Mouse (Mus musculus): ENCODE measurements at regions not wholly inside any gene's neighbourhood (a gene's known extent, or its start where the extent isn't known, plus 50 kb on each side); places are given as distances from the start of the nearest gene placed in this dataset.
A peak's percentile ranks its signal among the peaks of the same experiment; 100 is the strongest.

DNA sequence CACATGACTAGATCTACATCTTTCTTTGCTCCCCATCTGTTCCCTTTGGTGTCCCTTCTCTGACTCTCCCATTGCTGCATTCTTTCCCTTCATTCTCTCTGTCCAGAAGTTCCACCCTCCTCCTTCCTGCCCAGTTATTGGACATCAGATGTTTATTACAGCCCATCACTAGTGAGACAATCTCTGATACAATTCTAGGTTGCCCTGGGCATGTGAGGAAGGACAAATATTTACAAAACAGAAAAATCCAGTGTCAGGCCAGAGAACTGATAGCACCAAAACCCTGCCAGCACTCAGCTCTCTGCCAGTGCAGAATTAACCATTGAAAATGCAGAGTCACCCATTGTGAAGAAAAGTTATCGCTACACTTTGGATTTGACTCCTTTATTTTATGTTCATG is 87.9 kb upstream of the Lpp start:
- Histone ChIP-seq H3K27ac (no peak overlapping the region), H3K4me3 (no peak overlapping the region), H3K36me3 (no peaks in the 10 kb centered on the region), H3K4me2 (no peak overlapping the region), H3K9me3 (no peaks in the 10 kb centered on the region), H3K27me3 (no peaks in the 10 kb centered on the region), H3K4me1 (no peaks in the 10 kb centered on the region), H3K9ac (no peak overlapping the region)
- 95% methylated on average over 1 of the region's 1 CpGs for WGBS
- ATAC-seq (ENCODE audit: borderline replicate concordance, extremely low read depth, low FRiP score, low TSS enrichment), result no peak

- no peaks in the 10 kb centered on the region for H3K9me3 ChIP-seq
- no peak for ATAC-seq (ENCODE audit: borderline replicate concordance, extremely low read depth, low FRiP score, low TSS enrichment)
- no peaks in the 10 kb centered on the region for H3K36me3 ChIP-seq
- no peak overlapping the region for H3K4me3 ChIP-seq
- H3K27me3 ChIP-seq, result no peaks in the 10 kb centered on the region
- H3K9ac ChIP-seq, result no peak overlapping the region
- H3K4me2 ChIP-seq, result no peak overlapping the region
- H3K27ac ChIP-seq, result no peak overlapping the region
- no peaks in the 10 kb centered on the region for H3K4me1 ChIP-seq
- 36% methylated on average over 3 of the region's 3 CpGs for WGBS
Observed at GRCm38 (mm10) chr16:24296790-24297189, 96.5 kb upstream of the Lpp start.

GRCm38 (mm10) chr16:24295626-24296440 is 97.5 kb upstream of the Lpp start:
- Histone ChIP-seq H3K4me2 (no peak overlapping the region), H3K27ac (no peak overlapping the region), H3K36me3 (no peaks in the 10 kb centered on the region), H3K9ac (no peak overlapping the region), H3K4me1 (no peaks in the 10 kb centered on the region), H3K27me3 (no peaks in the 10 kb centered on the region), H3K4me3 (no peak overlapping the region), H3K9me3 (no peaks in the 10 kb centered on the region)
- no peak for ATAC-seq (ENCODE audit: borderline replicate concordance, extremely low read depth, low FRiP score, low TSS enrichment)
- 53% methylated on average over 7 of the region's 7 CpGs for WGBS

GRCm38 (mm10) chr16:24284215-24284614 is 109.1 kb upstream of the Lpp start:
- Histone ChIP-seq H3K36me3 (no peaks in the 10 kb centered on the region), H3K9me3 (no peaks in the 10 kb centered on the region), H3K4me1 (peaks cover 16% of the 10 kb centered on the region; the same call in 1 of the 2 replicates), H3K27me3 (no peaks in the 10 kb centered on the region), H3K4me3 (no peak overlapping the region), H3K4me2 (no peak overlapping the region), H3K27ac (no peak overlapping the region), H3K9ac (no peak overlapping the region)
- no peak for ATAC-seq (ENCODE audit: borderline replicate concordance, extremely low read depth, low FRiP score, low TSS enrichment)
- WGBS, result 24% methylated on average over 3 of the region's 3 CpGs

GRCm38 (mm10) chr16:24282194-24282683 is 111.1 kb upstream of the Lpp start:
- H3K4me2 ChIP-seq, result no peak overlapping the region

GRCm38 (mm10) chr16:24281561-24281960 is 111.7 kb upstream of the Lpp start:
- no peak for ATAC-seq (ENCODE audit: borderline replicate concordance, extremely low read depth, low FRiP score, low TSS enrichment)
- H3K9me3 ChIP-seq, result no peaks in the 10 kb centered on the region
- H3K9ac ChIP-seq, result no peak overlapping the region
- H3K4me1 ChIP-seq, result peaks cover 16% of the 10 kb centered on the region; the same call in 1 of the 2 replicates
- peak overlapping the region; percentile 54 for H3K27ac ChIP-seq
- H3K27me3 ChIP-seq, result no peaks in the 10 kb centered on the region
- no peaks in the 10 kb centered on the region for H3K36me3 ChIP-seq
- no peak overlapping the region for H3K4me2 ChIP-seq
- WGBS, result 65% methylated on average over 5 of the region's 5 CpGs
- H3K4me3 ChIP-seq, result no peak overlapping the region

More at GRCm38 (mm10) chr16:24282194-24282683, 111.1 kb upstream of the Lpp start:
- WGBS, result 11% methylated on average over 6 of the region's 6 CpGs
- Histone ChIP-seq H3K4me3 (no peak overlapping the region), H3K27ac (peak overlapping the region; percentile 54), H3K9me3 (no peaks in the 10 kb centered on the region), H3K36me3 (no peaks in the 10 kb centered on the region), H3K4me1 (peaks cover 16% of the 10 kb centered on the region; the same call in 1 of the 2 replicates), H3K9ac (no peak overlapping the region), H3K27me3 (no peaks in the 10 kb centered on the region)
- peak; percentile 97 for ATAC-seq (ENCODE audit: borderline replicate concordance, extremely low read depth, low FRiP score, low TSS enrichment)

DNA sequence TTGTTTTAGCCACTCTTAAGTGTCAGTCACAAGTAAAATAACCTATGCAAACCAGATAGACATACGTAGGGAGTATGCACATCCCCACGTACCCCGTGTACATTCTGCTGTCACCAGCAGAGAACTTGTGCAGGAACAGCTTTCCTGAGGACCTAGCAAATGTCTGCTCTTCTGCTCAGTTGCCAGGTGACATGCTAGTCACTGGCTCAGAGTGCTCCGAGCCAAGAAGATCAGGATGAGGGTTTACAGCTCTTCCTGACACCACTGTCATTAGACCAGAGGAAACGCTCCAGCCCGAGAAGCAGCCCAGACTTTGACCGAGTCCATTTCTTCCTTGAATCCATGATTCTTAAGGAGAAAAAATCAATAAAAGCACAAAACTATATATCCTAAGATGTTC is 115.5 kb upstream of the Lpp start:
- no peak overlapping the region for H3K4me3 ChIP-seq
- H3K9ac ChIP-seq, result no peak overlapping the region
- no peaks in the 10 kb centered on the region for H3K36me3 ChIP-seq
- no peak overlapping the region for H3K4me2 ChIP-seq
- H3K9me3 ChIP-seq, result no peaks in the 10 kb centered on the region
- H3K27ac ChIP-seq, result no peak overlapping the region
- peaks cover 13% of the 10 kb centered on the region; the same call in 1 of the 2 replicates for H3K4me1 ChIP-seq
- 84% methylated on average over 7 of the region's 7 CpGs for WGBS
- no peaks in the 10 kb centered on the region for H3K27me3 ChIP-seq
- no peak for ATAC-seq (ENCODE audit: borderline replicate concordance, extremely low read depth, low FRiP score, low TSS enrichment)

DNA sequence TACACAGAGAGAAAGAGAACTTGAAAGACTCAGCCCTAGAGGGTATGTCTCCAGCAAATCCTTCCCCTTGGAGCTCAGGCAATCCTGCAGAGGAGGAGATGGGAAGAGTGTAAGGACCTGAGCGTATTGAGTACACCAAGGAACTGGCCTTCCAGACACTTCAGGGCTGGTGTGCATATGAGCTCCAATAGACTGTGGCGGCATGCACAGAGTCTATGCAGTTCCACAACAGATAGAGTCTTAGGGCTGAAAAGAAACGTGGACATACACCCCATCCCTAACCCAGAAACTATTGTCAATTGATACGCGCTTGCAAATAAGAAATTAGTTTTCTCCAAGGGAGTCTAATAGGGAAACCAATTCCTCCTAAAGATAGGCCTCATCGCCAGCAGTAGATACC is 130.6 kb upstream of the Lpp start:
- 89% methylated on average over 6 of the region's 6 CpGs for WGBS
- H3K36me3 ChIP-seq, result no peaks in the 10 kb centered on the region
- no peak for ATAC-seq (ENCODE audit: borderline replicate concordance, extremely low read depth, low FRiP score, low TSS enrichment)

DNA sequence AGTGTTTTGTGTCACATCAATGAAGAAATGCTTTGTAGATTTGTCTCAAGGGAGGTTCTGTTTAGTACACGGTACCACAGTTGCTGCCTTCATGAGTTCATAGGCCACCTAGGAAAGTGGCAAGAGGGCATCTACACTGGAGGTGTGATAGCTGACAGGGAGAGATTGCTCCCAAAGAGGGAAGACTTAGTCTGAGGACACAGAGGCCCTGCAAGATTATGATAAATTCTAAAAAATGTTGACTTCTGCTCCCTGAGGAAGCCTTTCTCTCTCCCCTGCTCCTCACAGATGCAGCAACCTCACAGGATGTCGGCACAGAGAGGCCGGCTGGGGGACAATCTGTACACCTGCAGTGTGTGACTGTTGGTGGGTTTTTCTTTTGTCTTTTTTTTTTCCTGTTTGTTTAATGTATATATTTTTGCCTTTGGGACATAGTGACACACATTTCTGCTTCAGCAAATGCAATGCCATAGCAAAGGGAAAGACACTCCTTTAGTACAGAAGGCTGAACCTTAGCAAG is 133.5 kb upstream of the Lpp start:
- H3K27ac ChIP-seq, result no peak overlapping the region
- 52% methylated on average over 3 of the region's 3 CpGs for WGBS
- no peak overlapping the region for H3K9ac ChIP-seq
- no peaks in the 10 kb centered on the region for H3K27me3 ChIP-seq
- H3K9me3 ChIP-seq, result no peaks in the 10 kb centered on the region
- H3K36me3 ChIP-seq, result no peaks in the 10 kb centered on the region
- no peaks in the 10 kb centered on the region for H3K4me1 ChIP-seq
- H3K4me3 ChIP-seq, result no peak overlapping the region
- H3K4me2 ChIP-seq, result no peak overlapping the region
- no peak for ATAC-seq (ENCODE audit: borderline replicate concordance, extremely low read depth, low FRiP score, low TSS enrichment)

More for the DNA sequence above, 130.6 kb upstream of the Lpp start:
- Histone ChIP-seq H3K27me3 (no peaks in the 10 kb centered on the region), H3K4me3 (no peak overlapping the region), H3K27ac (no peak overlapping the region), H3K4me1 (no peaks in the 10 kb centered on the region), H3K4me2 (no peak overlapping the region), H3K9ac (no peak overlapping the region), H3K9me3 (no peaks in the 10 kb centered on the region)

- H3K36me3 ChIP-seq, result no peaks in the 10 kb centered on the region
- H3K27me3 ChIP-seq, result no peaks in the 10 kb centered on the region
- H3K4me3 ChIP-seq, result no peak overlapping the region
- H3K9me3 ChIP-seq, result no peaks in the 10 kb centered on the region
- H3K4me2 ChIP-seq, result no peak overlapping the region
- H3K9ac ChIP-seq, result no peak overlapping the region
- H3K27ac ChIP-seq, result no peak overlapping the region
- ATAC-seq (ENCODE audit: borderline replicate concordance, extremely low read depth, low FRiP score, low TSS enrichment), result no peak
- no peaks in the 10 kb centered on the region for H3K4me1 ChIP-seq
- 9% methylated on average over 1 of the region's 1 CpGs for WGBS
Observed at GRCm38 (mm10) chr16:24258991-24259390, 134.3 kb upstream of the Lpp start.

DNA sequence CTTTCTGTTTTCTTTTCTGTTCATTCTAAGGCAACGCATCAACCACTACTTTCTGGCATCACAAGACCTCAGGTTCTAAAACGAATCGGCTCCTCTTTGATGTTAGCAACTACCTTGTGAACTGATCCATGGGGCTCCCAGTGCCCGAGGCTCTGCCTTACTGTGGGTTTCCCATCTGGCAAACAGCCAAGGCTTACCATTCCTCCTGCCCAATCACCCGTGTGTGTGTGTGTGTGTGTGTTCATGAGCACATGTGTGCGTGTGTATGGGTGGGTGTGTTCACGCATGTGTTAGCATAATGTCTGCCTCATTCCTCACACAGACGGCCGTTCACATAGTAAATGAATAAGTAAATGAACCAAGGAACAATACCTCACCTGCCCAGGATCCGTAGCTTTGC is 138.3 kb upstream of the Lpp start:
- WGBS, result 72% methylated on average over 10 of the region's 10 CpGs
- H3K27ac ChIP-seq, result no peak overlapping the region
- no peaks in the 10 kb centered on the region for H3K9me3 ChIP-seq
- H3K9ac ChIP-seq, result no peak overlapping the region
- no peak overlapping the region for H3K4me3 ChIP-seq
- no peaks in the 10 kb centered on the region for H3K36me3 ChIP-seq
- no peak for ATAC-seq (ENCODE audit: borderline replicate concordance, extremely low read depth, low FRiP score, low TSS enrichment)
- no peak overlapping the region for H3K4me2 ChIP-seq
- no peaks in the 10 kb centered on the region for H3K27me3 ChIP-seq
- no peaks in the 10 kb centered on the region for H3K4me1 ChIP-seq

- Histone ChIP-seq H3K27ac (no peak overlapping the region), H3K27me3 (no peaks in the 10 kb centered on the region)
- no peak for ATAC-seq (ENCODE audit: borderline replicate concordance, extremely low read depth, low FRiP score, low TSS enrichment)
Observed at GRCm38 (mm10) chr16:24254590-24254989, 138.7 kb upstream of the Lpp start.

More at GRCm38 (mm10) chr16:24254590-24254989, 138.7 kb upstream of the Lpp start:
- Histone ChIP-seq H3K36me3 (no peaks in the 10 kb centered on the region), H3K4me1 (no peaks in the 10 kb centered on the region), H3K4me2 (no peak overlapping the region), H3K4me3 (no peak overlapping the region), H3K9ac (no peak overlapping the region), H3K9me3 (no peaks in the 10 kb centered on the region)
